Mouse (Mus musculus) C2C12 (cell line): Measurements from ENCODE around the gene B4galt3.

Experiments used
- CEBPB ChIP-seq: IDR thresholded peaks from one replicate; pipeline ENCODE4 v1.6.1; 2011; ENCODE audit warnings: low read depth, mild to moderate bottlenecking, control low read depth, moderate library complexity
- CTCF ChIP-seq: IDR thresholded peaks from one replicate; pipeline ENCODE4 v1.5.1; 2011; ENCODE audit not compliant: control insufficient read depth, insufficient read depth, insufficient read length
- MAX ChIP-seq: IDR thresholded peaks from one replicate; pipeline ENCODE4 v1.6.1; 2011; ENCODE audit warnings: mild to moderate bottlenecking, control low read depth
- MYOD1 ChIP-seq: IDR thresholded peaks from one replicate; pipeline ENCODE4 v1.6.1; 2011; ENCODE audit warnings: low read depth; ENCODE audit not compliant: control insufficient read depth, insufficient read length
- MYOG ChIP-seq: IDR thresholded peaks from one replicate; pipeline ENCODE4 v1.6.1; 2011; ENCODE audit not compliant: control insufficient read depth, insufficient read length; ENCODE audit errors: extremely low read depth
- USF1 ChIP-seq: IDR thresholded peaks from one replicate; pipeline ENCODE4 v1.6.1; 2011; ENCODE audit warnings: low read depth, mild to moderate bottlenecking, control low read depth, moderate library complexity

DNA sequence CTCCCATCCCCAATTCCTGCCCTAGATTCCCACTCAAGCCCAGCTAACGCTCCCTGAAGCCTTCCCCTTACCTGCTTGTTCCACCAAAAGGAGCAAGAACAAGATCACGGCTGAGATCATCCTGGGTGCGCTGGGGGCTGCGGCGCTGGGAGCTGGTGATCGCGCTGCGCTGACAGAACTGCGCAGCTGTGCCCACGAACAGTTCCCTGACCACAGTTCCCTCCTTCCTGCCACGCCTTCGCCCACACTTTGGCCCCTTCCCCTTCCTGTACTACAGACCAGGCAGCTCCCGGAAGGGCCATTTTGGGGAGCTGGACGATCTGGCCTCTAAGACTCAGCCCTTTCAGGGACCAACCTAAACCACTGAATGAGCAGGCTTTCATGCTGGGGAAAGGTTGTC is 36.0 kb upstream of the B4galt3 start, which contains the start of gene Fcer1g:
- TF ChIP-seq CTCF (no peak), MAX (no peak), MYOG (no peak), CEBPB (no peak), USF1 (no peak), MYOD1 (no peak)
